Mouse (Mus musculus): ENCODE results near the gene Col8a2.

Gene Col8a2

DNA sequence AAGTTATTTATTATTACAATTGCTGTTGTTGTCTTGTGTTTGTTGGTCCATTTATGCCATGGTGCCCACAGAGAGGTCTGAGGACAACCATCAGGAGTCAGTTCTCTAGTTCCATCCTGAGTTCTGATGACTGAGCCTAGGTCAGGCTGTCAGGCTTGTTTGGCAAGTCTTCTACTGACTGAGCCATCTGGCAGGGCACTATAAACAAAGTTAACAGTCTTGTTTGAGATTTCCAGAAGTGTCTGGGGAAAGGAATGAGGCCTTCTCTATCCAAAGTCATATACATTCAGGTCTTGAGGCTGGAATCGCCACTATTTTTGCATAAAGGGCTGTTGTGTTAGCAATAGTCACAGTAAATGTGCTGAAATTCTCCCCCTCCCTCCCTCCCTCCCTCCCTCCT, 45.2 kb downstream of the Col8a2 start:
- DNase-seq = no peak

DNA sequence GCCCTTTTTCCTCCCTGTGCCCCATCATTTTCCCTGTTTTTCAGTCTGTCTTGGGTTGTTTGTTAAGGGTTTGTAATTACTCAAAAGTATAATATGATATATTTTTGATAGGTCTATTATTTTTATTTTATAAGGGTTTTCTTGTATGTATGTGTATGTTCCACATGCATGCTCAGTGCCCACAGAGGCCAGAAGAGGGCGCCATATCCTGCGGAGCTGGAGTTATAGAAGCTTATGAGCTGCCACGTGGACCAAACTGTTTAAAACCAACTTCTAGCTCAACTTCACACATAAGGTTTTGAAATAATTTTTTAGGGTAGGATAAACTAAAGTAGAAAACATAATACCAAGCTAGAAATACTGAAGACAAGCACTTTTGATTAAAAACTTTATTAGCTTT, 45.8 kb downstream of the Col8a2 start:
- DNase-seq = no peak

GRCm38 (mm10) chr4:126339461-126339860, 52.9 kb downstream of the Col8a2 start:
- no peak for DNase-seq

- no peak for DNase-seq
These were observed 56.9 kb downstream of the Col8a2 start for GRCm38 (mm10) chr4:126343451-126343850.

DNA sequence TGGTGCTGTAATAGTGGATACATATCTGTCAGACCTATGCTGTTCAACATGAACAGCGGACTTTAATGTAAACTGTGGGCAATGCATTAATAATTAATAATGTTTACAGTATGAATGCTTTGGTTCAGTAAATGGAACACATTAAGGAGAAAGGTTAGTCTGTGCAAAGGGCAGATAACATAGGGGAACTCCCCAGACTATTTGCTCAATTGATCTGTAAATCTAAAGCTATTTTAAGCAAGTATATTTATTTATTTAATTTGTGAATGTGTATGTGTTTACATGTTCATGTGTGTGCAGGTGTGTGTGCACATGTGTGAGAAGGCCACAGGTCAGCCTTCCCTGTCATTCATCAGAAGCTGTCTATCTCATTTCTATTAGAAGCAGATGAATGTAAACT, 73.5 kb downstream of the Col8a2 start:
- no peak for DNase-seq
